Mouse (Mus musculus): ENCODE data around the gene Rock2. TPM values are rescaled to one million over a fixed set of nuclear protein-coding genes. Genes with fewer than 3 reads are reported as not detected.
A peak's percentile ranks its signal among the peaks of the same experiment; 100 is the strongest.

Rock2 gene
- polyA plus RNA-seq, 1 experiment from 2014 or later: 9.0 TPM

GRCm38 (mm10) chr12:16875678-16876077, 19.0 kb upstream of the Rock2 start:
- Histone ChIP-seq H3K9me3 (no peaks in the 10 kb centered on the region), H3K4me3 (no peak overlapping the region), H3K27ac (no peak overlapping the region), H3K27me3 (ENCODE audit: insufficient read depth, poor library complexity, severe bottlenecking) (no peaks in the 10 kb centered on the region), H3K36me3 (no peaks in the 10 kb centered on the region), H3K4me1 (replicated peaks) (peaks cover 17% of the 10 kb centered on the region)
- no peak for DNase-seq (ENCODE audit: low spot score)
- 83% methylated on average over 7 of the region's 7 CpGs for WGBS

- Histone ChIP-seq H3K9me3 (no peaks in the 10 kb centered on the region), H3K4me3 (no peak overlapping the region), H3K4me1 (replicated peaks) (peaks cover 11% of the 10 kb centered on the region), H3K36me3 (no peaks in the 10 kb centered on the region), H3K27ac (0 out of 2 replicates have a peak overlapping the region, but pooled peaks have one; percentile 5), H3K27me3 (ENCODE audit: insufficient read depth, poor library complexity, severe bottlenecking) (no peaks in the 10 kb centered on the region)
- WGBS: 50% methylated on average over 3 of the region's 3 CpGs
- DNase-seq (ENCODE audit: low spot score): no peak
Measured at GRCm38 (mm10) chr12:16876667-16877066, 18.0 kb upstream of the Rock2 start.

- H3K27ac ChIP-seq: 0 out of 2 replicates have a peak overlapping the region, but pooled peaks have one; percentile 5
- 76% methylated on average over 5 of the region's 5 CpGs for WGBS
Measured at GRCm38 (mm10) chr12:16877141-16877540, 17.6 kb upstream of the Rock2 start.

GRCm38 (mm10) chr12:16877679-16878078, 17.0 kb upstream of the Rock2 start:
- no peak for DNase-seq (ENCODE audit: low spot score)
- Histone ChIP-seq H3K36me3 (no peaks in the 10 kb centered on the region), H3K27me3 (ENCODE audit: insufficient read depth, poor library complexity, severe bottlenecking) (no peaks in the 10 kb centered on the region), H3K27ac (no peak overlapping the region), H3K4me3 (no peak overlapping the region), H3K9me3 (no peaks in the 10 kb centered on the region), H3K4me1 (replicated peaks) (peaks cover 11% of the 10 kb centered on the region)
- 63% methylated on average over 1 of the region's 1 CpGs for WGBS

More at GRCm38 (mm10) chr12:16877141-16877540, 17.6 kb upstream of the Rock2 start:
- Histone ChIP-seq H3K27me3 (ENCODE audit: insufficient read depth, poor library complexity, severe bottlenecking) (no peaks in the 10 kb centered on the region), H3K9me3 (no peaks in the 10 kb centered on the region), H3K4me1 (replicated peaks) (peaks cover 11% of the 10 kb centered on the region), H3K36me3 (no peaks in the 10 kb centered on the region), H3K4me3 (no peak overlapping the region)
- DNase-seq (ENCODE audit: low spot score): no peak

DNA sequence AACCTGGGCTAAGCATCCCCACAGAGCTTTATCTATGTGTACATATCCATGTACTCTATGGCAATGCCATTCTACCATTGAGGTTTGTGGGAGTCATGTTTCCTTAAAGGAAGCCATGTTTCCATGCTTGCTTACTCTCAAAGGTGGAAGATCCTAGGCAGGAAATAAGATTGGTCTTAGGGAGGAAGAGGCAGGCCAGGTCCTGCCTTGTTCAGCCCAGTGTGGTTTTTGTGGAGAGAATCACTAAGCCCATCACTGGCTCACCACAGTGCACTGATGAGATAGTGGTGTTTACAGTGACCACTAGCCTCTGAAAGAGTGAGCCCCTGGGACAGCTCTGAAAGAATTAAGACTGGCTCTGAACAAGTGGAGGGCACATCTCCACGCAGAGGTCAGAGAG, 15.3 kb upstream of the Rock2 start:
- Histone ChIP-seq H3K36me3 (no peaks in the 10 kb centered on the region), H3K4me3 (no peak overlapping the region), H3K4me1 (replicated peaks) (peaks cover 17% of the 10 kb centered on the region), H3K27ac (no peak overlapping the region), H3K9me3 (no peaks in the 10 kb centered on the region), H3K27me3 (ENCODE audit: insufficient read depth, poor library complexity, severe bottlenecking) (no peaks in the 10 kb centered on the region)
- no peak for DNase-seq (ENCODE audit: low spot score)
- 87% methylated on average over 1 of the region's 1 CpGs for WGBS

- Histone ChIP-seq H3K27ac (no peak overlapping the region), H3K4me3 (no peak overlapping the region), H3K27me3 (ENCODE audit: insufficient read depth, poor library complexity, severe bottlenecking) (no peaks in the 10 kb centered on the region), H3K36me3 (no peaks in the 10 kb centered on the region), H3K9me3 (no peaks in the 10 kb centered on the region), H3K4me1 (replicated peaks) (peaks cover 17% of the 10 kb centered on the region)
- WGBS: 94% methylated on average over 4 of the region's 4 CpGs
- no peak for DNase-seq (ENCODE audit: low spot score)
Measured at GRCm38 (mm10) chr12:16880077-16880476, 14.6 kb upstream of the Rock2 start.

DNA sequence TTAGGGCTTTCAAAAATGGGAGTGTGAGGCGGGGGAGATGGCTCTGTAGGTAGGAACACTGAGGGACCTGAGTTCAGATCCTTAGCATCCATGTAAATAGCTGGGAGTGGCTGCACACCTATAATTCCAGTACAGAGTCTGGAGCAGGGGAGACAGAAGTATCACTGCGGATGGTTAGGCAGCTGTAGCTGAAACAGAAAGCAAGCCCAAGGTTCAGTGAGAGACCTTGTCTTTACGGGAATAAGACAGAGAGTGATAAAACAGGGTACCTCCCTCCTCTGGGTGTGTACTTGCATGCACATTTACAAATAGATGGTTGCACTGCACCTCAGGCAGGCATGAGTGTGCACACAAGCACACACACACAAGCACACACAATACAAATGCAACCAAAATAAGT, 12.3 kb upstream of the Rock2 start:
- 89% methylated on average over 3 of the region's 3 CpGs for WGBS
- Histone ChIP-seq H3K4me3 (no peak overlapping the region), H3K9me3 (no peaks in the 10 kb centered on the region), H3K27ac (no peak overlapping the region), H3K27me3 (ENCODE audit: insufficient read depth, poor library complexity, severe bottlenecking) (no peaks in the 10 kb centered on the region), H3K36me3 (no peaks in the 10 kb centered on the region), H3K4me1 (replicated peaks) (peaks cover 17% of the 10 kb centered on the region)
- DNase-seq (ENCODE audit: low spot score): no peak

- H3K4me1 ChIP-seq (replicated peaks): peaks cover 18% of the 10 kb centered on the region
- no peaks in the 10 kb centered on the region for H3K9me3 ChIP-seq
- no peaks in the 10 kb centered on the region for H3K36me3 ChIP-seq
- 65% methylated on average over 7 of the region's 7 CpGs for WGBS
- no peaks in the 10 kb centered on the region for H3K27me3 ChIP-seq (ENCODE audit: insufficient read depth, poor library complexity, severe bottlenecking)
- no peak for DNase-seq (ENCODE audit: low spot score)
- no peak overlapping the region for H3K4me3 ChIP-seq
- no peak overlapping the region for H3K27ac ChIP-seq
Measured at GRCm38 (mm10) chr12:16883111-16883510, 11.6 kb upstream of the Rock2 start.

DNA sequence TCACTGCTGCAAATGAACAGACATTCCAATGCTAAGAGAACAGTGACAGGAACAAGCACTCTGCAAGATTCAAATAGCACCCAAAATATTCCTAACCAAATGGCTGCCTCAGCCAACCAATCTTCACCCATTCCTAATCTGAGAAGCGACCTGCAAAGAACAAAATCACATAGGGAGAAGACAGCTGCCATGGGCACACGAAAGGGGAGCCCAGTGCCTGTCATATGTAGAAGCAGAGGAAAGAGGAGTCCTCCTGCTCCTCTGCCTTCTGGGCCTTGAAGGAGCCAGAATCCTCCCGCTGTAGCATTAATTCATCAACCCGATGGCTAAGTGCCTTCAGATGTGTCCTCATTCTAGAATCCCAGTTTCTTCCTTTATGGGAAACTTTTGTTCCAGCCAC, 10.2 kb upstream of the Rock2 start:
- Histone ChIP-seq H3K9me3 (no peaks in the 10 kb centered on the region), H3K4me3 (no peak overlapping the region), H3K27ac (no peak overlapping the region), H3K27me3 (ENCODE audit: insufficient read depth, poor library complexity, severe bottlenecking) (no peaks in the 10 kb centered on the region), H3K36me3 (no peaks in the 10 kb centered on the region), H3K4me1 (replicated peaks) (peaks cover 15% of the 10 kb centered on the region)
- DNase-seq (ENCODE audit: low spot score): no peak
- WGBS: 88% methylated on average over 4 of the region's 4 CpGs

- H3K4me3 ChIP-seq: no peak overlapping the region
- WGBS: 90% methylated on average over 6 of the region's 6 CpGs
- H3K27ac ChIP-seq: no peak overlapping the region
- peaks cover 15% of the 10 kb centered on the region for H3K4me1 ChIP-seq (replicated peaks)
- no peak for DNase-seq (ENCODE audit: low spot score)
- H3K36me3 ChIP-seq: no peaks in the 10 kb centered on the region
- no peaks in the 10 kb centered on the region for H3K27me3 ChIP-seq (ENCODE audit: insufficient read depth, poor library complexity, severe bottlenecking)
- H3K9me3 ChIP-seq: no peaks in the 10 kb centered on the region
Measured at GRCm38 (mm10) chr12:16886354-16886753, 8.3 kb upstream of the Rock2 start.

DNA sequence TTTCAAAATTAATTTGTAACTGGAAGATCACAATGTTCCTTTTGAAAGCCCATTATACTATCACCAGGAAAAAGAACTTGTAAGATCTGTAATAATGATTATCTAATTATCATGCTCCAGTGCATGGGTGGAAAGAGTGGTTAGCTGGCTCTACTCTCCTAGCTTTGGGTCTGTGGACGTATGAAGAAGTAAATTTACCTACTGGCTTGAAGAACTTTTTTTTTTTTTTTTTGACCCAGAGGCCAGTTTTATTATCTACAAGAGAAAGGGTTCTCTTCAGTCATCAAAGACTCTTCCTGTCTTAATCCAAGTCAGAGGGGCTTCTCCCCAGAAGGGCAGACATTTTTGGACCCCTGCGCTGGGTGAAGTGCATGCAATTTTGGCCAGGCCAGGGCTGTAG, 1.7 kb upstream of the Rock2 start:
- WGBS: 85% methylated on average over 2 of the region's 2 CpGs
- Histone ChIP-seq H3K27ac (no peak overlapping the region), H3K4me3 (no peak overlapping the region), H3K27me3 (ENCODE audit: insufficient read depth, poor library complexity, severe bottlenecking) (no peaks in the 10 kb centered on the region), H3K4me1 (replicated peaks) (peaks cover 36% of the 10 kb centered on the region), H3K9me3 (no peaks in the 10 kb centered on the region), H3K36me3 (no peaks in the 10 kb centered on the region)
- DNase-seq (ENCODE audit: low spot score): no peak

DNA sequence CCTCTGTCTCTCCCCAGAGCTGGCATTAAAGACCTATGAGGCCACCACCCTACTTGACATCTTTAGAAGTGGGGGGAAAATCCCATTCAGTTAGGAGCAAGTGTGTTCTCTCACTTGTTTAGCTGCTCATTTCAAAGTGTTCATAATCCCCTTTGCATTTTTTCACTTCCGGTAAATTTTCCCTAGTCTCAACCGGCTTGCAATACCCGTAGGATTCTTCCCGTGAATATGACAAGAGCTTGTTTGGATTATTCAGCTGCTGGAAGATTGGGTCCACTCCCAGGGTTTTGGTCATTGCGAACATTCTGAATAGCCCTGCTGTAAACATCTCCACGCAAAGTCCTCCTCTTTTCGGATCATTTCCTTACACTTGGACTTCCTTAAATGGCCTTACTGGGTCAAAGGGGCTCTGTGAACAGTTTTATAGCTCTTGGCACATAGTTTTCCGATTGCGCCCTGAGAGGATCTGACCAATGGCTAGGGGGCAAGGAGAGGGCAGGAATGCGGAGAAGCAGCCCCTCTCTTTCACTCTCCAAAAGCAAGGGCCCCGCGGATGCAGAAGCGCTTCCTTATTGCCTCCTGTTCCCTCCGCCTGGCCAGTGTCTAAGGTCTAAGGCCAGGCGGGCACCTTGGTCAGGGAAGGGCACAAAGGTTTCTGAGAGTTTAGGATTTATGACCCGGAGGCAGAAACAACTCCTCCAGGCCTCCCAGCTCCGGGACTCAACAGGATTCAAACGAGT, 869 bp upstream of the Rock2 start:
- 4% methylated on average over 18 of the region's 18 CpGs for WGBS
- DNase-seq (ENCODE audit: low spot score): no peak

GRCm38 (mm10) chr12:16895221-16895928, 680 bp downstream of the Rock2 start:
- H3K9me3 ChIP-seq: no peaks in the 10 kb centered on the region
- DNase-seq (ENCODE audit: low spot score): no peak
- H3K27me3 ChIP-seq (ENCODE audit: insufficient read depth, poor library complexity, severe bottlenecking): no peaks in the 10 kb centered on the region
- H3K4me3 ChIP-seq: peak overlapping the region; percentile 98
- peaks cover 40% of the 10 kb centered on the region for H3K4me1 ChIP-seq (replicated peaks)
- under 1% methylated on average over 41 of the region's 41 CpGs for WGBS
- no peaks in the 10 kb centered on the region for H3K36me3 ChIP-seq
- H3K27ac ChIP-seq: peak overlapping the region; percentile 99

More for the DNA sequence above, 869 bp upstream of the Rock2 start:
- H3K9me3 ChIP-seq: no peaks in the 10 kb centered on the region
- peak overlapping the region; percentile 98 for H3K4me3 ChIP-seq
- H3K27me3 ChIP-seq (ENCODE audit: insufficient read depth, poor library complexity, severe bottlenecking): no peaks in the 10 kb centered on the region
- H3K36me3 ChIP-seq: no peaks in the 10 kb centered on the region
- peaks cover 40% of the 10 kb centered on the region for H3K4me1 ChIP-seq (replicated peaks)
- peak overlapping the region; percentile 99 for H3K27ac ChIP-seq
